Mouse (Mus musculus) CD4-positive, CD25-positive, alpha-beta regulatory T cell, adult 4 months (primary cell): ENCODE measurements around the gene Zkscan5. TPM values are rescaled to one million over a fixed set of nuclear protein-coding genes. Genes with fewer than 3 reads are reported as not detected.
"Not testable (repeated sequence)": the region's sequence is repeated elsewhere in the genome, so short reads cannot be mapped to it uniquely, and the experiment has no call there.

Experiments
- ATAC-seq: one replicate; pipeline ENCODE4 v1.8.0; 2017
- polyA plus RNA-seq, 2 experiments: library from polyadenylated mRNA; unstranded; fragments of 100-300 nt; shearing (Covaris generic); gene quantifications; one replicate each; pipeline ENCODE4 v1.2.1; 2017

The Zkscan5 gene
- polyA plus RNA-seq: 10 to 100 TPM in 1 of 2 experiments, 1 to 10 TPM in 1; 7.5 to 13.7 TPM

DNA sequence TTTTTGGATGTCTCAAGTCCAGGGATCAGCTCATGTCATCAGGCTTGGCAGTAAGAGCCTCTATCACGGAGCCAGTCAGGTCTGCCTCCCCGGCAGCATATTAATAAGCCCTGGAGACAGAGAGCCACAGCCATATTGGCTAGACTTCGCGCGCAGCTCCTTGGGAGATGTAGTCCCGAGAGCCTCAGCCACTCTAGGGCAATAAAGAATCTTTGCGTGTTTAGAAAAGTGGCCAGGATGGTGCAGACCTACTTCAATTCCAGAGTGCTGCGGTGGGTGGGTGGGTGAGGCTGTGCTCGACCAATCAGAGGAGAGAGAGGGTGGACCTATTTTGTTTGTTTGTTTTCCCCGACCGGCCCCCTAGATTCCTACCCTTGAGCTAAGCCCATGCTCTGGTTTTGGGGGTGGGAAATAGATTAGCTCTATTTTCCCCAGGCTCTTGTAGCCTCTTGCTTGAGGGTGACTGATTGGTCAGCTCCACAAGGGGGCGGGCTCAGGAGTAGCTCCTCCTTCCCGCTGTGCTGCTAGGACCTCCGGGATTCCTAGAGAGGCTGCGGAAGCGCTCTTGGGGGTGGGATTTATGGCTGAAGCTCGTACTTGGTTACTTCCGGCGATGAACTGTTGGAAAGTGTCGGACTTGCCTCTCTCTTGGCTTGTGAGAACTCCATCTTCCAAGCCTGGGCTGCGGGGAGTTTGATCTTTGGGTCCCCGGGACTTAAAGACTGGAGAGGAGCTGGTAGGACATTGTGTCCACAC lies at the start of gene Zkscan5:
Zkscan5 (plus strand) TSS at position 627 of the 756 bp plus-strand sequence.
- peak; percentile 78 for ATAC-seq

GRCm38 (mm10) chr5:145161361-145161760 lies 43.0 kb upstream of the Zkscan5 start:
- no peak for ATAC-seq

DNA sequence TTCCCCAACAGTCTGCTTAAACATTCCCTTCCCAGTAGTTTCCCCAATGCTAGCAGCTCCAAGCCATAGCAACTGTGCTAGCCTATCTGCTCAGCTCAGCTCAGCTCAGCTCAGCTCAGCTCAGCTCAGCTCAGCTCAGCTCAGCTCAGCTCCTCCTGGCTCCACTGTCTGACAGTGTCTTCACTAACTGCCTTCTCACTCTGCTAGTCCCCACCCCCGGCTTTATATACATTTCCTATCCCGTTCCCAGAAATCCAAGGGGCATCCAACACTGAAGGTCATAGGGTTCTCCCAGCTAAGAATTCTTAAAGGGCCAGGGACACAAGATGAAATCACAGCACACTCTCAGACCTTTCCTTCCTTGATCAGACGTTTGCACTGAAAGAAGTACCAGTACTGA lies 39.7 kb upstream of the Zkscan5 start:
- no peak for ATAC-seq

DNA sequence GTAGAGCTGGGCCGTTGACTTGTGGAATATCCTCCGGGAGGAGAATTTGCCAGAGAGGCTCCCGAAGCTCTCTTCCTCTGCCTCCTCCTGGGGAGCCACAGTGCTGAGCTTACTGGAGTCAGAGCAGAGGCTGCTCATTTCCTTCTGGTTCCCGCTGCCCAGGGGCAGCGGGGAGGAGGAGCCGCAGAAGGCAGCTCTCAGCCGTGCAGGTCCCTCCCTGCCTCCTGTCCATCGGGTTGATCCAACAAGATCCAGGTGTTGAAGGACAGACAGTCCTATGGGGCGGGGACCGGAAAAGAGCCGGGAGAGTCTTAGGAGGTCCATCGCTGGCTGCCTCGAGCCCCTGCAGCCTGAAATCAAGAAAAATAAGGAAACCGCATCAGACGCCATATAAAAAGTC lies 39.2 kb upstream of the Zkscan5 start:
- no peak for ATAC-seq

DNA sequence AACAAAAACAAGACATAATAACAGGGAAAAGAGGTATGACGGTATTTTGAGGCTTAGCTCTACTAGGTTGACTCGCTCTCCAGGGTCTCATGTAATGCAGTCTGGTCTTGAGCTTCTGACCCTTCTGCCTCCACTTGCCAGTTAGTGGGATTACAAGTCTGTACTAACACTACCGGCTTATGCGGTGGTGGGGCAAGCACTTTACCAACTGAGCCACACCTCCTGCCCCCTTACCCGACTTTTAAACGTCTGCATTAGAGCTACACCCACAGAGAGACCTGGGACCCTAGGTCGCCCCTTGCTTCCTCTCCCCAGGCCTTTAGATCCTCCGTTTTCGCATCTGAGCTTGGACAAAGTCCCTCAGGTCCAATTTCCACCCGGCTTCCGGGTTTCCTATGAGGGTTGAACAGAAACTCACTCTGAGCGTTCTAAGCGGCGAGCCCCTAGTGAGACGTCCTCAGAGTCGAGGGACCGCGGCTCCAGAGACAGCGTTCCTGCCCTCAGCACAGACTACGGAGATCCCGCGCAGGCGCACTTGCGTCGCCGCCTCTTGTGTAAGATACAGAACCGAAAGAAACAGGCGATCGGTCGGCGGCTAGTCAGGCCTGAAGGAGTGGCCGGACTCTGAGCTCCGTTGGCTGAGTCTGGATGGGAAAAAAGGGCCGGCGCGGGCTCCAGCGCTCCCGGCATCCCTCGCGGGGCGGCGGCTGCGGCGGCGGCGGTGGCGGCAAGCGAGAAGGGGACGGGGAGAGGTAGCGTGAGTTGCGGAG lies 37.6 kb upstream of the Zkscan5 start, which contains the start of the genes Ptcd1 and Cpsf4:
Ptcd1 (minus strand) TSS at position 573 of the 770 bp plus-strand sequence.
Cpsf4 (plus strand) TSS at position 678 of the 770 bp plus-strand sequence.
- peak; percentile 95 for ATAC-seq

GRCm38 (mm10) chr5:145167306-145167661 lies 37.1 kb upstream of the Zkscan5 start:
- ATAC-seq: no peak

- no peak for ATAC-seq
Observed at GRCm38 (mm10) chr5:145178461-145178980, 25.8 kb upstream of the Zkscan5 start.

GRCm38 (mm10) chr5:145185244-145185643 lies 19.1 kb upstream of the Zkscan5 start:
- no peak for ATAC-seq

DNA sequence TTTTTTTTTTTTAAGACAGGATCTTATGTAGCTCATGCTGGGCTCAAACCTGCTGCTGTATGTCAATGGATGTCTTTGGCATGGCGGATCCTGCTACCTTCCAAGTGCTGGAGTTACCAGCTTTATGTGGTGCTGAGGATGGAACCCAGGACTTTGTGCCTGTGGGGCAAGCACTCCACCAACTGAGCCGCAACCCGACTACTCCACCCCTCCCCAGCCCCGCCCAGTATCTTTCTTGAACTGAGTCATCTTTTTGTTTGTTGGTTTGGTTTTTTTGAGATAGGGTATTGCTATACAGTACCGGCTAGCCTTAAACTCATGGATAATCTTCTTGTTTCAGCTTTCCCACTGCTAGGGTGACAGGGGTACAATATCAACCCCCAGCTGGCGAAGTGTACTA lies 14.9 kb upstream of the Zkscan5 start:
- ATAC-seq: no peak

GRCm38 (mm10) chr5:145190373-145190772 lies 14.0 kb upstream of the Zkscan5 start:
- ATAC-seq: no peak

- ATAC-seq: peak; percentile 90
Observed at GRCm38 (mm10) chr5:145190875-145191798, 13.2 kb upstream of the Zkscan5 start.

GRCm38 (mm10) chr5:145191962-145192361 lies 12.4 kb upstream of the Zkscan5 start, which contains the start of gene Atp5j2:
Gene Atp5j2, minus strand, starts transcription at chr5:145192062.
- no peak for ATAC-seq

DNA sequence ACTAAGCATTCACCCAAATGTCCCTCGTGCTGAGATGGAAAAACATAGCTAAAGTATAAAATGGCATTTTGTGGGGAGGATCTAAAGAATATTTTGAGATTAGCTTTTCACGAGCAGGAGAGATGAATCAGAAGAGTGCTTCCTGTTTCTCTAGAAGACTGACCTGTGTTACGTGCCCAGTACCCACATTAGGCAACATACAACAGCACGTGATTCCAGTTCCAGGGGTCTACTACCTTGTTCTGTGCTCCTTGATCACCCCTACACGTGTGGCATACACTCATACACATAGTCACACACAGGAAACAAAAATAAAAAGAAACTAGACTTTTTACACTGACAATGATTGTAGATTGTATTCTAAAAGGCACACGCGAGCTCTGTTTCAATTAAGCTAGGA lies 4.0 kb upstream of the Zkscan5 start:
- ATAC-seq: no peak

- ATAC-seq: peak; percentile 68
Observed at GRCm38 (mm10) chr5:145201321-145201991, 2.9 kb upstream of the Zkscan5 start, which contains the start of gene Zkscan14. Gene Zkscan14, minus strand, starts transcription at chr5:145201868.

GRCm38 (mm10) chr5:145202446-145202845 lies 1.9 kb upstream of the Zkscan5 start:
- ATAC-seq: no peak

DNA sequence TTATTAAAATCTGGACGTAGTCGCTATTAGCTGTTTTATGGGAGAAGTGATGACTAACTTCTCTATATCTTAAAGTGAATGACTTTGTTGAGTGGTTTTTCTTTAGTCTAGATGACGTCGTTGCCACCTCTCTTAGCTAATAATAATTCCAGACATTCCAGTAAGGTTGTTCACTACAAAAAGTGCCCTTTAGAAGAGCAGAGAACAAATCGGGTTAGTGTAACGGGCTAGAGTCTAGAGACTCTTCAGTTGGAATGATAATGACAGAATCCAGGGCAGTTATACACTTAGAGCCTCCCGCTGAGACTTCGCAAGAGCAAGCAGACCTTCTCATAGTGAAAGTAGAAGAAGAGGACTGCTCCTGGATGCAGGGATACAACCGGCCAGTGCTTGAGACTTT lies 679 bp downstream of the Zkscan5 start:
- ATAC-seq: no peak

DNA sequence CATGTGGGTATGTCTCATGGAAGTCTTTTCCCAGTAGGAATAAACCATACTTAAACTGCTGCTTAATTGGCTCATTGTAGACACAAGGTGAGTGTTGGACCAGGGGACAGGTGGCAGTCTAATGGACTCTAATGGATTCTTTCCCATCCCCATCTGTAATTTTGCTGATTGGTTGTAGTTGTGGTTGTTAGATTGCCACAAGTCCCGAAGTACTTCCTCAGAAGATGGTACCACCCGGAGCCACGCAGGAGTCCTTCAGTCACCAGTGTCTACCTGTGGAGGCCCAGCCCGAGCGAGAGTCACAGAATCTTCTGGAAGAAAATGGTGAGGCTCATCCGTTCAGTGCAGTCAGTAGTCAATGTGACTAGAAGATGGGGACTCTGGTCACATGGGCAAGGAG lies 3.0 kb downstream of the Zkscan5 start:
- no peak for ATAC-seq

DNA sequence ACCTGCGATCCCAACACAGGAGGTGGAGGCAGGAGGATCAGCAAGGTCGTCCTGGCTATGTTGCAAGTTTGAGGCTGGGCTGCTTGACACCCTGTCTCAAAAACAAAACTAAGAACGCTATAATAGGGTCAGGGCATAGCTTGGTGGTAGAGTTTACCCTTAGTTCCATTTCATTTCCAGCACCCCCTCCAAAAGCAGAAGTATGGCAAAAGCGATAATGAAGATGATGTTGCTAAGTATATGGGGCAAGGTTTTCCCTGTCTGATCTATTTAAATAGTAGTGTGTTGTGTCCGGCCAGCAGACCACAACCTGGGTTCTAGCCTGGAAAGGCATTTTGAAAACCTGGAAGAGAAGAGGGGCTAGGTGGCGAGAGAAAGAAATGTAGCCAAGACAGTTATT lies 3.6 kb downstream of the Zkscan5 start:
- no peak for ATAC-seq

- not testable (repeated sequence) for ATAC-seq
Observed at GRCm38 (mm10) chr5:145208391-145208790, 4.0 kb downstream of the Zkscan5 start.

- no peak for ATAC-seq
Observed at GRCm38 (mm10) chr5:145211340-145211739, 7.0 kb downstream of the Zkscan5 start.

DNA sequence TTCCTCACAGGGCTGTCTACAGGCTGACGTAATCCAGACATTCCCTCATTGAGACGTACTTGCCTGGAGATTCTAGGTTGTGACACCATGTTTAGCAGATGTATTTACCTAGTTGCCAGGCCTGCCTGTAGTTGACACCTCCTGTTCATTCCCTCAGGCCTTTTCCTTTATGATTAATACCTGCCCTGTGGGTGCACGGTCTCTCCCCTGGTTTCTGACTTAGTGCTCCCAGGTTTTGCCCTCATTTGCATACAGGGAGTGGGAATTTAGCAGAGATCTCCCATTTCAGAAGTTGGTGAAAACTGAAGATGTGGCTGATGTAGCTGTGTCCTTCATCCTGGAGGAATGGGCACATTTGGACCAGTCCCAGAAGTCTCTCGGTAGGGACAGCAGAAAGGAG lies 7.9 kb downstream of the Zkscan5 start:
- no peak for ATAC-seq

DNA sequence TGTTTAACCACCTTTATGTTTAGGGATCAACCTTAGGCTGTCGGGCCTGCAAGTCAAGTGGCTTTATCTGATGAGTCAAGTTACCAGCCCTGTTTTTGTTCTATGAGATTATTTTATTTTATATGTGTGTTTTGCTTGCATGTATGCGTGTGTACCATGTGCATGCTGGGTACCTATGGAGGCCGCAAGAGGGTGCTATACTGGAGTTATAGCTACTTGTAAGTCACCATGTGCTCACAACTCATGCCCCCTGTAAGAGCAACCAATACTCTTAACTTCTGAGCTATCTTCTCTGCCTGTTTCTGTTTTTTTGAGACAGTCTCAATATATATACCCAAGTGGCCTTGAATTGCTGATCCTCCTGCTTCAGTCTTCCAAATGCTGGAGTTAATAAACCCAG lies 9.1 kb downstream of the Zkscan5 start:
- ATAC-seq: no peak
